Mouse (Mus musculus): ENCODE measurements around the gene Lck.
"Not testable (repeated sequence)": the region's sequence is repeated elsewhere in the genome, so short reads cannot be mapped to it uniquely, and the experiment has no call there.

Gene Lck

GRCm38 (mm10) chr4:129555862-129556531, 17.4 kb downstream of the Lck start:
- peak; percentile 21 to 69 for DNase-seq (ENCODE audit: low spot score in 2 of 2)

- DNase-seq (ENCODE audit: low spot score in 2 of 2): peak; percentile 71 to 88
Measured at GRCm38 (mm10) chr4:129555421-129555861, 18.0 kb downstream of the Lck start.

GRCm38 (mm10) chr4:129554512-129554911, 18.9 kb downstream of the Lck start:
- DNase-seq (ENCODE audit: low spot score in 2 of 2): not testable (repeated sequence)

- DNase-seq (ENCODE audit: low spot score in 2 of 2): no peak
Measured at GRCm38 (mm10) chr4:129550295-129550694, 23.1 kb downstream of the Lck start.

- DNase-seq (ENCODE audit: low spot score in 2 of 2): peak; percentile 58 to 78
Measured at GRCm38 (mm10) chr4:129549306-129549705, 24.1 kb downstream of the Lck start.

- not testable (repeated sequence) for DNase-seq (ENCODE audit: low spot score in 2 of 2)
Measured at GRCm38 (mm10) chr4:129547631-129548030, 25.8 kb downstream of the Lck start.

GRCm38 (mm10) chr4:129544106-129544505, 29.3 kb downstream of the Lck start:
- DNase-seq (ENCODE audit: low spot score in 2 of 2): no peak

- peak; percentile 98 to 99 for DNase-seq (ENCODE audit: low spot score in 2 of 2)
Measured at GRCm38 (mm10) chr4:129542592-129543141, 30.8 kb downstream of the Lck start, which contains the start of gene Hdac1. Gene Hdac1 (minus strand): TSS chr4:129542713.

- peak; percentile 31 to 73 for DNase-seq (ENCODE audit: low spot score in 2 of 2)
Measured at GRCm38 (mm10) chr4:129541868-129542591, 31.4 kb downstream of the Lck start.

- peak; percentile 63 to 81 for DNase-seq (ENCODE audit: low spot score in 2 of 2)
Measured at GRCm38 (mm10) chr4:129540012-129540411, 33.4 kb downstream of the Lck start.

GRCm38 (mm10) chr4:129528901-129529300, 44.5 kb downstream of the Lck start:
- DNase-seq (ENCODE audit: low spot score in 2 of 2): not testable (repeated sequence)

- DNase-seq (ENCODE audit: low spot score in 2 of 2): no peak
Measured at GRCm38 (mm10) chr4:129525889-129526288, 47.6 kb downstream of the Lck start.

GRCm38 (mm10) chr4:129525338-129525737, 48.1 kb downstream of the Lck start:
- DNase-seq (ENCODE audit: low spot score in 2 of 2): no peak

GRCm38 (mm10) chr4:129518519-129518918, 54.9 kb downstream of the Lck start:
- no peak for DNase-seq (ENCODE audit: low spot score in 2 of 2)

- DNase-seq (ENCODE audit: low spot score in 2 of 2): no peak
Measured at GRCm38 (mm10) chr4:129516925-129517324, 56.5 kb downstream of the Lck start.

GRCm38 (mm10) chr4:129514300-129514898, 59.0 kb downstream of the Lck start:
- peak; percentile 75 to 93 for DNase-seq (ENCODE audit: low spot score in 2 of 2)

- DNase-seq (ENCODE audit: low spot score in 2 of 2): no peak
Measured at GRCm38 (mm10) chr4:129513891-129514290, 59.5 kb downstream of the Lck start.

GRCm38 (mm10) chr4:129513086-129513767, 60.2 kb downstream of the Lck start, which contains the start of gene Marcksl1:
Gene Marcksl1 (plus strand): TSS chr4:129513581.
- DNase-seq (ENCODE audit: low spot score in 2 of 2): peak; percentile 90 to 95

- peak in 1 of 2 experiments; percentile 12 for DNase-seq (ENCODE audit: low spot score in 2 of 2)
Measured at GRCm38 (mm10) chr4:129511413-129512096, 61.9 kb downstream of the Lck start.

GRCm38 (mm10) chr4:129510723-129511412, 62.6 kb downstream of the Lck start:
- DNase-seq (ENCODE audit: low spot score in 2 of 2): no peak
